Mouse (Mus musculus) spleen, adult 2 months (tissue): ENCODE data around the gene Flt3.

Source experiments
- CTCF ChIP-seq: fragments of 200-500 bp; IDR thresholded peaks from 2 replicates; pipeline ENCODE4 v1.5.1; 2011; ENCODE audit warnings: mild to moderate bottlenecking, inconsistent platforms; ENCODE audit not compliant: insufficient read depth, insufficient read length, insufficient replicate concordance; ENCODE audit errors: extremely low read depth
- POLR2A ChIP-seq: fragments of 200-500 bp; IDR thresholded peaks from 2 replicates; pipeline ENCODE4 v1.6.1; 2011; ENCODE audit warnings: low read depth, low read length, inconsistent platforms

DNA sequence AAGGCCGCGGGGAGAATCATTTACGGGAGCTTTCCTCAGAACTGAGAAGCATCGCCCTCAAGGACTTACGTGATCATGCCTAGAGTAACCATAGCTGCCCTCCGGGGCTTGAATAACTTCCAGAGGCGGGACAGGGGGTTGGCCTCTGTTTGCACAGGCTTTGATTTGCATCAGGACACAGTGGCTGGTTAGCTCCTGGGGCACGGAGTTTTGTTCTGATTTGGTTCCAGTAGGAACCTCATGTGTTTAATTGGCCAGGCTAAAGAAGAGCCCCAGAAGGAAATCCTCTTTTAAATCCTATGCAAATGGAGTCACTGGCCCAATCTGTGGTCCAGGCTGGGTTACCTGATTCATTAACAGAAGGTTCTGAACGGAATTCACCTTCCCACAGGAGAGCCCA lies 61.3 kb downstream of the Flt3 start:
- no peak for TF ChIP-seq POLR2A
- no peak for TF ChIP-seq CTCF
